Mouse (Mus musculus): ENCODE data around the gene Hs3st4. TPM values are rescaled to one million over a fixed set of nuclear protein-coding genes. Genes with fewer than 3 reads are reported as not detected.

Gene Hs3st4
- polyA plus RNA-seq, 1 experiment from 2014 or later, result 15.5 TPM

- Histone ChIP-seq H3K4me2 (ENCODE audit: low read length) (no peak overlapping the region), H3K4me3 (ENCODE audit: low read length) (no peak overlapping the region), H3K27me3 (replicated peaks; ENCODE audit: control insufficient read depth, insufficient read depth, low read length) (no peaks in the 10 kb centered on the region), H3K9ac (ENCODE audit: low read depth, low read length) (no peak overlapping the region), H3K9me3 (ENCODE audit: control insufficient read depth, low read length) (no peaks in the 10 kb centered on the region), H3K4me1 (ENCODE audit: control insufficient read depth, insufficient read depth, low read depth, low read length) (peaks cover 4% of the 10 kb centered on the region), H3K27ac (ENCODE audit: low read depth, low read length) (no peak overlapping the region), H3K36me3 (ENCODE audit: control insufficient read depth, insufficient read depth, low read length) (no peaks in the 10 kb centered on the region)
- WGBS, result 68% methylated on average over 3 of the region's 3 CpGs
- no peak for ATAC-seq
These were observed 358.8 kb downstream of the Hs3st4 start for GRCm38 (mm10) chr7:124341510-124341909.

GRCm38 (mm10) chr7:124347218-124348017 is 364.7 kb downstream of the Hs3st4 start:
- Histone ChIP-seq H3K4me3 (ENCODE audit: low read length) (peak overlapping the region; percentile 5; the same call in 1 of the 2 replicates), H3K27me3 (replicated peaks; ENCODE audit: control insufficient read depth, insufficient read depth, low read length) (no peaks in the 10 kb centered on the region), H3K9ac (ENCODE audit: low read depth, low read length) (no peak overlapping the region), H3K36me3 (ENCODE audit: control insufficient read depth, insufficient read depth, low read length) (no peaks in the 10 kb centered on the region), H3K4me1 (ENCODE audit: control insufficient read depth, insufficient read depth, low read depth, low read length) (peaks cover 10% of the 10 kb centered on the region), H3K4me2 (ENCODE audit: low read length) (peak overlapping the region; percentile 35), H3K27ac (ENCODE audit: low read depth, low read length) (peak overlapping the region; percentile 59), H3K9me3 (ENCODE audit: control insufficient read depth, low read length) (no peaks in the 10 kb centered on the region)
- peak; percentile 86 for ATAC-seq
- WGBS, result 12% methylated on average over 13 of the region's 13 CpGs

DNA sequence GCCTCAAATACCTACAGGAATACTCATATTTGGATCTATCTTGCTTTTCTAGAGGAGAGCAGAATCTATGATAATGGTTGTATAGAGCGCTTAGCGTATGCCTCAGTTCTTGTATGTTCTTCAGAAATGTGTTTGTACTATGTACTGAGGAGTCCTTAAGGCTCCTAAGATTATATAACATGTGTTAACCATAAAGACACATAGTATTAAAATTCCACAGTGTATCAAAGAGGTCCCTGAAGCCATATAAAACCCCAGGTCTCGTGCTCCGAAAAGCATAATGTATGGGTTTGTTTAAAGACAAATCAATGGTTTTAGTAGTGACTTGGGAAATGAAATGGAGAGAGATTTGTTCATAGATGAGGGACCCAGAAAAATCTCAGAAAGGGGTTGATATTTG is 371.4 kb downstream of the Hs3st4 start:
- H3K27ac ChIP-seq (ENCODE audit: low read depth, low read length), result no peak overlapping the region
- 88% methylated on average over 4 of the region's 4 CpGs for WGBS
- no peak overlapping the region for H3K4me3 ChIP-seq (ENCODE audit: low read length)
- H3K4me2 ChIP-seq (ENCODE audit: low read length), result no peak overlapping the region
- H3K9me3 ChIP-seq (ENCODE audit: control insufficient read depth, low read length), result no peaks in the 10 kb centered on the region
- no peak for ATAC-seq
- no peaks in the 10 kb centered on the region for H3K36me3 ChIP-seq (ENCODE audit: control insufficient read depth, insufficient read depth, low read length)
- no peaks in the 10 kb centered on the region for H3K27me3 ChIP-seq (replicated peaks; ENCODE audit: control insufficient read depth, insufficient read depth, low read length)
- no peaks in the 10 kb centered on the region for H3K4me1 ChIP-seq (ENCODE audit: control insufficient read depth, insufficient read depth, low read depth, low read length)
- H3K9ac ChIP-seq (ENCODE audit: low read depth, low read length), result no peak overlapping the region

GRCm38 (mm10) chr7:124358068-124358467 is 375.4 kb downstream of the Hs3st4 start:
- Histone ChIP-seq H3K27ac (ENCODE audit: low read depth, low read length) (no peak overlapping the region), H3K27me3 (replicated peaks; ENCODE audit: control insufficient read depth, insufficient read depth, low read length) (no peaks in the 10 kb centered on the region), H3K4me3 (ENCODE audit: low read length) (no peak overlapping the region), H3K4me2 (ENCODE audit: low read length) (no peak overlapping the region), H3K36me3 (ENCODE audit: control insufficient read depth, insufficient read depth, low read length) (no peaks in the 10 kb centered on the region), H3K9me3 (ENCODE audit: control insufficient read depth, low read length) (no peaks in the 10 kb centered on the region), H3K9ac (ENCODE audit: low read depth, low read length) (no peak overlapping the region), H3K4me1 (ENCODE audit: control insufficient read depth, insufficient read depth, low read depth, low read length) (no peaks in the 10 kb centered on the region)
- ATAC-seq, result no peak
- 69% methylated on average over 3 of the region's 3 CpGs for WGBS

GRCm38 (mm10) chr7:124359836-124360235 is 377.2 kb downstream of the Hs3st4 start:
- no peaks in the 10 kb centered on the region for H3K36me3 ChIP-seq (ENCODE audit: control insufficient read depth, insufficient read depth, low read length)
- no peak overlapping the region for H3K4me3 ChIP-seq (ENCODE audit: low read length)
- no peak overlapping the region for H3K27ac ChIP-seq (ENCODE audit: low read depth, low read length)
- WGBS, result 65% methylated on average over 4 of the region's 4 CpGs
- no peak for ATAC-seq
- H3K4me1 ChIP-seq (ENCODE audit: control insufficient read depth, insufficient read depth, low read depth, low read length), result no peaks in the 10 kb centered on the region
- H3K9ac ChIP-seq (ENCODE audit: low read depth, low read length), result no peak overlapping the region
- H3K27me3 ChIP-seq (replicated peaks; ENCODE audit: control insufficient read depth, insufficient read depth, low read length), result no peaks in the 10 kb centered on the region
- no peaks in the 10 kb centered on the region for H3K9me3 ChIP-seq (ENCODE audit: control insufficient read depth, low read length)
- no peak overlapping the region for H3K4me2 ChIP-seq (ENCODE audit: low read length)

GRCm38 (mm10) chr7:124372297-124372696 is 389.6 kb downstream of the Hs3st4 start:
- no peak overlapping the region for H3K4me2 ChIP-seq (ENCODE audit: low read length)
- 88% methylated on average over 1 of the region's 1 CpGs for WGBS
- no peaks in the 10 kb centered on the region for H3K27me3 ChIP-seq (replicated peaks; ENCODE audit: control insufficient read depth, insufficient read depth, low read length)
- H3K4me3 ChIP-seq (ENCODE audit: low read length), result no peak overlapping the region
- ATAC-seq, result no peak
- no peaks in the 10 kb centered on the region for H3K4me1 ChIP-seq (ENCODE audit: control insufficient read depth, insufficient read depth, low read depth, low read length)
- H3K9me3 ChIP-seq (ENCODE audit: control insufficient read depth, low read length), result no peaks in the 10 kb centered on the region
- no peak overlapping the region for H3K9ac ChIP-seq (ENCODE audit: low read depth, low read length)
- no peaks in the 10 kb centered on the region for H3K36me3 ChIP-seq (ENCODE audit: control insufficient read depth, insufficient read depth, low read length)
- no peak overlapping the region for H3K27ac ChIP-seq (ENCODE audit: low read depth, low read length)

GRCm38 (mm10) chr7:124372697-124373096 is 390.0 kb downstream of the Hs3st4 start:
- no peak for ATAC-seq
- no peak overlapping the region for H3K4me3 ChIP-seq (ENCODE audit: low read length)
- H3K4me1 ChIP-seq (ENCODE audit: control insufficient read depth, insufficient read depth, low read depth, low read length), result no peaks in the 10 kb centered on the region
- no peak overlapping the region for H3K4me2 ChIP-seq (ENCODE audit: low read length)
- H3K9me3 ChIP-seq (ENCODE audit: control insufficient read depth, low read length), result no peaks in the 10 kb centered on the region
- WGBS, result 84% methylated on average over 2 of the region's 2 CpGs
- H3K36me3 ChIP-seq (ENCODE audit: control insufficient read depth, insufficient read depth, low read length), result no peaks in the 10 kb centered on the region
- H3K27ac ChIP-seq (ENCODE audit: low read depth, low read length), result no peak overlapping the region
- H3K27me3 ChIP-seq (replicated peaks; ENCODE audit: control insufficient read depth, insufficient read depth, low read length), result no peaks in the 10 kb centered on the region
- no peak overlapping the region for H3K9ac ChIP-seq (ENCODE audit: low read depth, low read length)

DNA sequence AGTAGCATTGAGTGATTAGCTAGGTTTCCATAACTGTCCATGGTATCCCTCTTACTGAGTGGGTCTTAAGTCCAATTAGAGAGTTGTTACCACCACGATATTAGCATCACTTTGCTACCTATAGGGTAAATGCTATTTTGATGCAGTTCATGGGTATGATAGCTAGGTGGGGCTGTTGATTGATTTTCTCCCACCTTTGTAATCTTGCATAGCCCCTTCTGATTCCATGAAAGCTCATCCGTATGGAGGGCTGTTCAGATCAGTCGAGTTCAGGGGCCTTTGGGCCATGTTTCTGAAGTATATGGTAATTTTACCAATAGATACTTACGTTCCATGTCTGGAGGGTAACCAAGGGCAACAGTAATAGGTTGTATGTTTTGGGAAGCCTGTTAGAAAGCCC is 400.8 kb downstream of the Hs3st4 start:
- Histone ChIP-seq H3K4me3 (ENCODE audit: low read length) (no peak overlapping the region), H3K4me1 (ENCODE audit: control insufficient read depth, insufficient read depth, low read depth, low read length) (no peaks in the 10 kb centered on the region), H3K4me2 (ENCODE audit: low read length) (no peak overlapping the region), H3K36me3 (ENCODE audit: control insufficient read depth, insufficient read depth, low read length) (no peaks in the 10 kb centered on the region), H3K27me3 (replicated peaks; ENCODE audit: control insufficient read depth, insufficient read depth, low read length) (no peaks in the 10 kb centered on the region), H3K27ac (ENCODE audit: low read depth, low read length) (no peak overlapping the region), H3K9me3 (ENCODE audit: control insufficient read depth, low read length) (no peaks in the 10 kb centered on the region), H3K9ac (ENCODE audit: low read depth, low read length) (no peak overlapping the region)
- 33% methylated on average over 4 of the region's 4 CpGs for WGBS
- no peak for ATAC-seq

DNA sequence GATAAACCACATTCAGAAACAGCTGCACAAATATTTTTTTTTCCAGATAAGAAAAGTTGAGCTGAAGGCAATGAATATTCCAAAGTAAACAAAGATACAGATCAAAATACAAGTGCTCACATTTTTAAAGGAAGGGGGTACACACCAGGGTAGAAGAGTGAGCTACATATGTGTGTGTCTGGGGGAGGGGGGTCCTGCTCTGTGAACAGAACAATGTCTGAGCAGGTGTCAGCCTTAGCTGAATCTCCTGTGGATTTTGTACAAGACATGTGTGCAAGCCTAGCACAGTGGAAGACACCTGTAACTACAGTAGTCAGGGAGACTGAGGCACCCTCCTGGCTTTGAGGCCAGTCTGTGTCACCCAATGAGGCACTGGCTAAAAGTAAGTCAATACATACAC is 416.5 kb downstream of the Hs3st4 start:
- Histone ChIP-seq H3K4me1 (ENCODE audit: control insufficient read depth, insufficient read depth, low read depth, low read length) (no peaks in the 10 kb centered on the region), H3K27me3 (replicated peaks; ENCODE audit: control insufficient read depth, insufficient read depth, low read length) (no peaks in the 10 kb centered on the region), H3K9ac (ENCODE audit: low read depth, low read length) (no peak overlapping the region), H3K4me2 (ENCODE audit: low read length) (no peak overlapping the region), H3K27ac (ENCODE audit: low read depth, low read length) (no peak overlapping the region), H3K36me3 (ENCODE audit: control insufficient read depth, insufficient read depth, low read length) (no peaks in the 10 kb centered on the region), H3K4me3 (ENCODE audit: low read length) (no peak overlapping the region), H3K9me3 (ENCODE audit: control insufficient read depth, low read length) (no peaks in the 10 kb centered on the region)
- no peak for ATAC-seq
